Mouse (Mus musculus): ENCODE results near the gene Acss2.

The Acss2 gene

GRCm38 (mm10) chr2:155624730-155625129 is 107.0 kb downstream of the Acss2 start:
- in situ Hi-C loops (cut with MboI; ENCODE audit: unreplicated experiment in 2 of 2) = no loop called here

DNA sequence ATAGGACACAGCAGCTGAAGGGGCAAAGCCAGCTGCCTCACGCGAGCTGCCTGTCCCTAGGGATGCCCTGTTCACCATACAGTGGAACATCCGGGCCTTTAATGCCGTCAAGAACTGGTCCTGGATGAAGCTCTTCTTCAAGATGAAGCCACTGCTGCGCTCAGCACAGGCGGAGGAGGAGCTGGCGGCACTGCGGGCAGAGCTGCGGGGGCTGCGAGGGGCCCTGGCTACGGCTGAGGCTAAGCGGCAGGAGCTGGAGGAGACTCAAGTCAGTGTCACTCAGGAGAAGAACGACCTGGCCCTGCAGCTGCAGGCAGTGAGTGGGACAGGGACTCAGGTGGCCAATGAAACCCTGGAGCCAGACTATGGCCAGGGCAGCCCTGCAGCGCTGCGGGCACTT is 108.5 kb downstream of the Acss2 start:
- in situ Hi-C loops (cut with MboI; ENCODE audit: unreplicated experiment in 2 of 2) = no loop called here

DNA sequence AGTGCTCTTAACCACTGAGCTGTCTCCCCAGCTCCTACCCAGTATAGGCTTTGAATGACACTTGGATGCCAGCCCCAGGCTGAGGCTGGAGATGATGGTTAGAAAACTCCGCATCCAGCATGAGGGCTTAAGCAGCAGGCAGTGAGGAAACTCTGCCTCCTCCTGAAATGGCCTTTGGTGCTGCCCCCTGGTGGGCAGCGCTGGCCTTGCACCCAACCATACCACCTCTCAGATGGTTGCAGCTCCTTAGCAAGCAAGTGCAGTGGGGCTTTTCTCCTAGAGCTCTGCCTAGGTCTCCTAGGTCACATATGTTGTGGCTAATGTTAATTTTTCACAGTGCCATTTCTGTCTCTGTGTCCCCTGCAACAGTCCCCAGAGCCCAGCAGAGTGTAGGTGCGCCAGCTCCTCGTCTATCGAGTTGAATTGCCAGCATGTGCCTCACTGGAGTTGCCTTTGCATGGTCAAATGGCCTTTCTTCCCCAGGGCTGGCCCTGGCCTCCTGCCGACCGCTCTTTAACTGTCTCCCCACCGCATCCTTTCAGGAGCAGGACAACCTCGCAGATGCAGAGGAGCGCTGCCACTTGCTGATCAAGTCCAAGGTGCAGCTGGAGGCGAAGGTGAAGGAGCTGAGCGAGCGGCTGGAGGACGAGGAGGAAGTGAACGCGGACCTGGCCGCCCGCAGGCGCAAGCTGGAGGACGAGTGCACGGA is 109.4 kb downstream of the Acss2 start:
- in situ Hi-C loops (cut with MboI; ENCODE audit: unreplicated experiment in 2 of 2) = no loop called here

GRCm38 (mm10) chr2:155628112-155628511 is 110.4 kb downstream of the Acss2 start:
- in situ Hi-C loops (cut with MboI; ENCODE audit: unreplicated experiment in 2 of 2) = no loop called here

GRCm38 (mm10) chr2:155628519-155628918 is 110.8 kb downstream of the Acss2 start:
- in situ Hi-C loops (cut with MboI; ENCODE audit: unreplicated experiment in 2 of 2) = no loop called here

GRCm38 (mm10) chr2:155629231-155629661 is 111.5 kb downstream of the Acss2 start:
- in situ Hi-C loops (cut with MboI; ENCODE audit: unreplicated experiment in 2 of 2) = no loop called here

DNA sequence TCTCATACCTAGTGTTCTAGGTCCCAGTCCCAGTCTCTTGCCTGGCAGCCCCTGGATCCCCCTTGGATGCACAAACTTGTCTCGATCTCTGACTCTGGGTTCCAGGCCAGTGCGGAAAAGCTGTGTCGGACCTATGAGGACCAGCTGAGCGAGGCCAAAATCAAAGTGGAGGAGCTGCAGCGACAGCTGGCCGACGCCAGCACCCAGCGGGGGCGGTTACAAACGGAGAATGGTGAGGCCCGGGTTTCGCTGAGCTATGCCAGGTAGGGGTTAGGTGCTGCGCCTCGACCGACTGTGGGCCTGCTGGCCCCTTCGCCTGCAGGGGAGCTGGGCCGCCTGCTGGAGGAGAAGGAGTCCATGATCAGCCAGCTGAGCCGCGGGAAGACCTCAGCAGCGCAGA is 112.4 kb downstream of the Acss2 start:
- in situ Hi-C loops (cut with MboI; ENCODE audit: unreplicated experiment in 2 of 2) = no loop called here

DNA sequence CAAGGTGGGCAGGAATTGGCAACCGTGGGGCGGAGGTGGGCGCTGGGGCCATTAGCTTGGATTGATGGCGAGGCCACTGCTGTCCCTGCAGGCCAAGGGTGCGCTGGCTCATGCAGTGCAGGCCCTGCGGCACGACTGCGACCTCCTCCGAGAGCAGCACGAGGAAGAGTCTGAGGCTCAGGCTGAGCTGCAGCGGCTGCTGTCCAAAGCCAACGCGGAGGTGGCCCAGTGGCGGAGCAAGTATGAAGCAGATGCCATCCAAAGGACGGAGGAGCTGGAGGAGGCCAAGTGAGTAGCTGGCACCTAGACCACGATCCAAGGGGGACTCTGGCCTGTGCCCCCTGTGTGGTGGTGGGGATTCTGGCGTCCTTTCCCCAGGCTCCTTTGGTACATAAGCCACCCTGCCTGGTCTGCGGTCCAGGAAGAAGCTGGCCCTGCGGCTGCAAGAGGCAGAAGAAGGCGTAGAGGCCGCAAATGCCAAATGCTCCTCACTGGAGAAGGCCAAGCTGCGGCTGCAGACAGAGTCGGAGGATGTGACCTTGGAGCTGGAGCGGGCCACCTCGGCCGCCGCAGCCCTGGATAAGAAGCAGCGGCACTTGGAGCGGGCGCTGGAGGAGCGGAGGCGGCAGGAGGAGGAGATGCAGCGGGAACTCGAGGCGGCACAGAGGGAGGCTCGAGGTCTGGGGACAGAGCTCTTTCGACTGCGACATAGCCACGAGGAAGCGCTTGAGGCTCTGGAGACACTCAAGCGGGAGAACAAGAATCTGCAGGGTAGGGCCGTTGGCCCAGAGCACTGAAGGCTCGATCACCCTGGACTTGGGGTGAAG is 113.1 kb downstream of the Acss2 start:
- in situ Hi-C loops (cut with MboI; ENCODE audit: unreplicated experiment in 2 of 2) = no loop called here

GRCm38 (mm10) chr2:155632138-155632936 is 114.6 kb downstream of the Acss2 start:
- in situ Hi-C loops (cut with MboI; ENCODE audit: unreplicated experiment in 2 of 2) = no loop called here

DNA sequence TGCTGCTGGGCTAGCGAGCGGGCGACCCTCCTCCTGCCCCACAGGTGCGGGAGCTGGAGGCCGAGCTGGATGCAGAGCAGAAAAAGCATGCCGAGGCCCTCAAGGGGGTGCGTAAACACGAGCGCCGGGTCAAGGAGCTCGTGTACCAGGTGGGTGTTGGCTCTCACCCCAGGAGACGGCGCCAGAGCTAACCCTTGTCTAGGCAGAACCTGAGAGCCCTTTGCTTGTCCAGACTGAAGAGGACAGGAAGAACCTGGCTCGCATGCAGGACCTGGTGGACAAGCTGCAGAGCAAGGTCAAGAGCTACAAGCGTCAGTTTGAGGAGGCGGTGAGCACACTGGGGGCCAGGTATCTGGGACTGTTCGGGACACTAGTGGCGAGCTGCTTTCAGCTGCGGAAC is 115.4 kb downstream of the Acss2 start:
- in situ Hi-C loops (cut with MboI; ENCODE audit: unreplicated experiment in 2 of 2) = no loop called here

- in situ Hi-C loops (cut with MboI; ENCODE audit: unreplicated experiment in 2 of 2) = no loop called here
Measured at GRCm38 (mm10) chr2:155633731-155634130, 116.0 kb downstream of the Acss2 start.

DNA sequence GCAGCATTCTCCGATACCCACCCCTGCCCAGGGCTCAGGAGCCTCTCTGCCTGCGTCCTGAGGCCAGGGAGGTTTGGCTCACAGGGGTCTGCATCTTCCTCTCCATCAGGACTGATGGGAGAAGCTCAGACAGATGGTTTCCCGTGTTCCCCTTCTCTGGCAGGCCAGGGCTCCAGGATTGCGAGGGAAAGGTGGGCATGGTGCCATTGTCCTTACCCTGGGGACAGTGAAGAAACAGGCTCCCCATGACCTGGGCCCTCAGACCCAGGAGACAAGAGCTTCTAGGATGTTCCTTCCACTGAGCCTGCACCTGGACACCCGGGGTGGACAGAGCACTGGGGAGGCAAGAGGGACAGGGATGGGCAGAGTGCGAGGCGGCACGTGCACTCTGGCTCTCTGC is 116.8 kb downstream of the Acss2 start:
- in situ Hi-C loops (cut with MboI; ENCODE audit: unreplicated experiment in 2 of 2) = no loop called here

Data from v-Abl transformed pro-B cells (cell line).